Mouse (Mus musculus): Measurements from ENCODE around the gene Copb2.

The Copb2 gene

GRCm38 (mm10) chr9:98563137-98564126 lies at the start of gene Copb2:
Gene Copb2 (plus strand): TSS chr9:98563721.
- CTCF ChIA-PET: interaction anchor here in 1 of 4 experiments (0.8 kb wide), 1 partner anchor 295 kb away, joined by 3 read pairs; no protein-coding TSS in a partner anchor
- POLR2A ChIA-PET: interaction anchor here in 3 of 4 experiments (0.6 to 1.9 kb wide), 39 partner anchors 9 to 1606 kb away, joined by 3 to 16 read pairs (median 4); partner anchors contain the start of genes Mrps22 (in 2 of the 3), Prr23a1 (in 1 of the 3), Slc25a36 (in 1 of the 3) and Spsb4 (in 1 of the 3)

GRCm38 (mm10) chr9:98523872-98524271 lies 39.6 kb upstream of the Copb2 start:
- CTCF ChIA-PET: no interaction called here
- POLR2A ChIA-PET: no interaction called here

- CTCF ChIA-PET: no interaction called here
- POLR2A ChIA-PET: no interaction called here
Measured at GRCm38 (mm10) chr9:98524786-98525542, 38.6 kb upstream of the Copb2 start.

- ChIA-PET CTCF (no interaction called here), POLR2A (no interaction called here)
Measured at GRCm38 (mm10) chr9:98525543-98525924, 38.0 kb upstream of the Copb2 start.

GRCm38 (mm10) chr9:98527226-98527625 lies 36.3 kb upstream of the Copb2 start:
- CTCF ChIA-PET: interaction anchor here in 1 of 4 experiments (1.4 kb wide), 1 partner anchor 11 kb away, joined by 4 read pairs; no protein-coding TSS in a partner anchor
- POLR2A ChIA-PET: no interaction called here

- ChIA-PET CTCF (no interaction called here), POLR2A (no interaction called here)
Measured at GRCm38 (mm10) chr9:98529776-98530175, 33.7 kb upstream of the Copb2 start.

GRCm38 (mm10) chr9:98530999-98531398 lies 32.5 kb upstream of the Copb2 start:
- ChIA-PET CTCF (interaction anchor here in 1 of 4 experiments (0.9 kb wide), 1 partner anchor 8 kb away, joined by 3 read pairs; no protein-coding TSS in a partner anchor), POLR2A (no interaction called here)

- ChIA-PET POLR2A (interaction anchor here in 2 of 4 experiments (0.6 to 0.7 kb wide), 3 partner anchors 894 to 1727 kb away, joined by 4 to 5 read pairs (median 4); no protein-coding TSS in a partner anchor), CTCF (no interaction called here)
Measured at GRCm38 (mm10) chr9:98534675-98535280, 28.7 kb upstream of the Copb2 start.

- POLR2A ChIA-PET: interaction anchor here in 2 of 4 experiments (0.6 to 2.3 kb wide), 3 partner anchors 110 to 895 kb away, joined by 4 to 6 read pairs (median 4); no protein-coding TSS in a partner anchor
- CTCF ChIA-PET: interaction anchor here in 1 of 4 experiments (0.5 kb wide), 1 partner anchor 130 kb away, joined by 18 read pairs; no protein-coding TSS in a partner anchor
Measured at GRCm38 (mm10) chr9:98535763-98536162, 27.8 kb upstream of the Copb2 start.

GRCm38 (mm10) chr9:98538017-98538712 lies 25.4 kb upstream of the Copb2 start:
- POLR2A ChIA-PET: interaction anchor here in 1 of 4 experiments (0.6 to 2.3 kb wide), 4 partner anchors 25 to 156 kb away, joined by 3 to 6 read pairs (median 5); partner anchors contain the start of gene Copb2
- CTCF ChIA-PET: interaction anchor here (0.5 to 1.6 kb wide), 30 partner anchors 8 to 1936 kb away, joined by 3 to 14 read pairs (median 4); partner anchors contain the start of gene Clstn2 (in 1 of the 4)

- ChIA-PET POLR2A (interaction anchor here in 1 of 4 experiments (0.6 to 1.6 kb wide), 3 partner anchors 25 to 157 kb away, joined by 3 to 5 read pairs (median 5); partner anchors contain the start of gene Copb2), CTCF (interaction anchor here (0.5 to 1.6 kb wide), 28 partner anchors 8 to 1937 kb away, joined by 3 to 14 read pairs (median 4); partner anchors contain the start of gene Clstn2 (in 1 of the 4))
Measured at GRCm38 (mm10) chr9:98538713-98539360, 24.7 kb upstream of the Copb2 start.

GRCm38 (mm10) chr9:98544042-98544441 lies 19.5 kb upstream of the Copb2 start:
- ChIA-PET CTCF (interaction anchor here in 3 of 4 experiments (0.7 to 1.6 kb wide), 5 partner anchors 12 to 1479 kb away, joined by 3 to 6 read pairs (median 5); no protein-coding TSS in a partner anchor), POLR2A (interaction anchor here in 2 of 4 experiments (0.6 to 1.5 kb wide), 2 partner anchors 19 to 1489 kb away, joined by 3 to 7 read pairs; no protein-coding TSS in a partner anchor)

- CTCF ChIA-PET: no interaction called here
- POLR2A ChIA-PET: interaction anchor here in 1 of 4 experiments (0.6 to 1.6 kb wide), 3 partner anchors 16 to 21 kb away, joined by 4 to 6 read pairs (median 5); partner anchors contain the start of genes Copb2 and Mrps22
Measured at GRCm38 (mm10) chr9:98583852-98584251, 20.3 kb downstream of the Copb2 start.

GRCm38 (mm10) chr9:98600094-98600493 lies 36.6 kb downstream of the Copb2 start:
- CTCF ChIA-PET: no interaction called here
- POLR2A ChIA-PET: interaction anchor here in 3 of 4 experiments (0.6 to 3.2 kb wide), 11 partner anchors 9 to 37 kb away, joined by 3 to 16 read pairs (median 5); partner anchors contain the start of gene Copb2 (in 2 of the 3)

GRCm38 (mm10) chr9:98601156-98601836 lies 37.8 kb downstream of the Copb2 start, which contains the start of gene Mrps22:
Gene Mrps22 (minus strand): TSS chr9:98601660.
- ChIA-PET CTCF (interaction anchor here in 2 of 4 experiments (0.6 to 1.4 kb wide), 3 partner anchors 262 to 1486 kb away, joined by 4 to 6 read pairs (median 5); no protein-coding TSS in a partner anchor), POLR2A (interaction anchor here in 3 of 4 experiments (0.7 to 3.2 kb wide), 22 partner anchors 9 to 789 kb away, joined by 3 to 16 read pairs (median 4); partner anchors contain the start of gene Copb2 (in 2 of the 3))

- ChIA-PET CTCF (interaction anchor here in 2 of 4 experiments (0.6 to 1.4 kb wide), 3 partner anchors 262 to 1486 kb away, joined by 4 to 6 read pairs (median 5); no protein-coding TSS in a partner anchor), POLR2A (interaction anchor here in 2 of 4 experiments (1.0 to 3.2 kb wide), 16 partner anchors 9 to 570 kb away, joined by 3 to 16 read pairs (median 5); partner anchors contain the start of gene Copb2 (in 2 of the 2))
Measured at GRCm38 (mm10) chr9:98601837-98602359, 38.4 kb downstream of the Copb2 start.

Measured in embryonic stem cell, embryonic (primary cell).